Mouse (Mus musculus) hindbrain, embryonic 14.5 days (tissue): ENCODE measurements around the gene Rdh8. TPM values are rescaled to one million over a fixed set of nuclear protein-coding genes. Genes with fewer than 3 reads are reported as not detected.
A peak's percentile ranks its signal among the peaks of the same experiment; 100 is the strongest.

ENCODE experiments used
- ATAC-seq: fragments of 200-750 bp; cut with Nextera tagmentation; 2 replicates; pipeline ENCODE4 v1.8.0; 2017; ENCODE audit warnings: moderate number of reproducible peaks, mild to moderate bottlenecking, moderate TSS enrichment, moderate library complexity; ENCODE audit not compliant: low FRiP score
- DNase-seq: peaks from one replicate; pipeline ENCODE4 v3.0.0-alpha.2; 2015; ENCODE audit warnings: low spot score
- H3K27ac ChIP-seq: fragments of 300-500 bp; sonication (generic); 2 replicates; pipeline ENCODE4 v1.5.1; 2014; ENCODE audit warnings: mild to moderate bottlenecking, moderate library complexity
- H3K27me3 ChIP-seq: fragments of 300-500 bp; sonication (generic); 2 replicates; pipeline ENCODE4 v1.6.1; 2014; ENCODE audit warnings: mild to moderate bottlenecking, low read length, mixed read lengths; ENCODE audit not compliant: control insufficient read depth, insufficient read depth
- H3K36me3 ChIP-seq: fragments of 300-500 bp; sonication (generic); replicated peaks from 2 replicates; pipeline ENCODE4 v1.6.1; 2014; ENCODE audit not compliant: control insufficient read depth, insufficient read depth
- H3K4me1 ChIP-seq: fragments of 300-500 bp; sonication (generic); replicated peaks from 2 replicates; pipeline ENCODE4 v1.6.1; 2014; ENCODE audit warnings: antibody characterized with exemption, low read length, mixed read lengths; ENCODE audit not compliant: control insufficient read depth, insufficient read depth
- H3K4me2 ChIP-seq: fragments of 300-500 bp; sonication (generic); replicated peaks from 2 replicates; pipeline ENCODE4 v1.6.1; 2014; ENCODE audit warnings: mild to moderate bottlenecking, moderate library complexity
- H3K4me3 ChIP-seq: fragments of 300-500 bp; sonication (generic); replicated peaks from 2 replicates; pipeline ENCODE4 v1.5.1; 2014; ENCODE audit warnings: mild to moderate bottlenecking, low read length
- H3K9ac ChIP-seq: fragments of 300-500 bp; sonication (generic); 2 replicates; pipeline ENCODE4 v1.6.1; 2014
- H3K9me3 ChIP-seq: fragments of 300-500 bp; sonication (generic); 2 replicates; pipeline ENCODE4 v1.6.1; 2016; ENCODE audit warnings: low read length; ENCODE audit not compliant: control insufficient read depth
- WGBS: fragments of 180-500 bp; shearing (Covaris S2); extraction: QIAGEN DNeasy Blood & Tissue Kit; methylation state at CpG from one replicate; pipeline ENCODE4 v1.1.7; 2014; 5-methylcytosine and 5-hydroxymethylcytosine counted together
- polyA plus RNA-seq: library from polyadenylated mRNA; unstranded; fragments of >200 nt; fragmentation: Nextera tagmentation; extraction: Ambion mirVana; gene quantifications from 2 replicates; pipeline ENCODE4 v1.2.1, GENCODE M21; 2014

Gene Rdh8
- polyA plus RNA-seq: not detected in 2 replicates

DNA sequence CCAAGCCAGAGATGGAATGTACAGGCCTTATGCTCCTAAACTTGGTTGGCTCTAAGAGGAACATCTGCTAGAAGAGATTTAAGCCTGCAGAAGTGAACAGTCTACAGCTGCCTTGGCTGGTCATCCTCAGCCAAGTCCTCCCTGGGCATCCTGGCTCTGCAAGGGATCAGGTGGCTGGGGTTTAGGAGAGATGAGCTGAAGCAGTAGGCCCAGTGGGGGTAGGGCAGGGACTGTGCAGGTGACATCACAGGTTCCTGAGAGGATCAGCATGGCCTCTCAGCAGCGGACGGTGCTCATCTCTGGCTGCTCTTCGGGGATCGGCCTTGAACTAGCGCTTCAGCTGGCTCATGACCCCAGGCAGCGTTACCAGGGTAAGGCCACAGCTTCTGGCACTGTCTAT is at the start of gene Rdh8:
Gene Rdh8, plus strand, starts transcription at position 268 of the 400 bp plus-strand sequence.
- Histone ChIP-seq H3K4me1 (no peaks in the 10 kb centered on the region; the same call in 1 of the 2 replicates), H3K27me3 (peaks cover 3% of the 10 kb centered on the region), H3K36me3 (no peaks in the 10 kb centered on the region), H3K9ac (no peak within 1 kb of the TSS), H3K27ac (no peak within 1 kb of the TSS), H3K4me3 (no peak within 1 kb of the TSS), H3K9me3 (no peaks in the 10 kb centered on the region), H3K4me2 (no peak within 1 kb of the TSS)
- DNase-seq (no peak), ATAC-seq (no peak)
- 81% methylated on average over 6 of the region's 6 CpGs for WGBS

DNA sequence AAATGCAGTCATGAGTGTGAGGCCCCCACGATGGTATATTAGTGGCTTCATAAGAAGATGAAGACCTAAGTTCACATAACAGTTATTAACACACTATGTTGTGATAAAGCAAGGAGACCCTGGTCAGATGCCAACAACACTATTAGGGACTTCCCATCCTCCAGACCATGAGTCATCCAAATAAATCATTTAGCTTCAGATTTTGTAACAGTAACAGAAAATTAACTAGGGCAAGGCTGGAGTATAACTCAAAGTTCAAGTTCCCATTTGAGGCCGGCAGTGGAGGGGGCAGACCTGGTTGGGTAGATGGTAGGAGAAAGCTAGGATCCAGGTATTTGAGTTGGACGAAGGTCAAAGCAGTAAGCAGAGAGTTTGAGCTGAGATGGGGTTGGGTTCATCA is 37.0 kb upstream of the Rdh8 start:
- Histone ChIP-seq H3K4me1 (no peaks in the 10 kb centered on the region), H3K4me3 (no peak overlapping the region), H3K36me3 (no peaks in the 10 kb centered on the region), H3K4me2 (no peak overlapping the region), H3K9me3 (0 out of 2 replicates have a peak, but pooled peaks cover 6% of the 10 kb centered on the region), H3K9ac (no peak overlapping the region), H3K27me3 (no peaks in the 10 kb centered on the region), H3K27ac (no peak overlapping the region)
- ATAC-seq: no peak
- DNase-seq: no peak
- WGBS: 83% methylated on average over 3 of the region's 3 CpGs

DNA sequence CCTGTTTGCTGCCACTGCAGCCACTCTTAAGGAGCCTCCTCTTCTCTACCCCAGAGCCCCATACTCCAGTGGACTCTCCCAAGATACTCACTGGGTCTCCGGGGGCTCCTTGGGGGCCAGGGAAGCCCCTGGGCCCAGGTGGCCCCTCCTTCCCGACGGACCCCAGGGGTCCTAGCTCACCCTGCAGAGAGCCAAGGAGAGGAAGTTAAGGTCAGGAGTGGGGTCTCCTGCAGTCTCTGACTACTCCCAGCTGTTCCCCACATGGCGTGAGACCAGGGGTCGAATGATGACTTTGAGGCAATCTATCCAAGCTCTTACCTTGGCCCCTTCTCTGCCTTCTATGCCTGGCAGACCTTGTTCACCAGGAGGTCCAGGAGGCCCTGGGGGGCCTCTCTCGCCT is 33.2 kb upstream of the Rdh8 start:
- H3K4me3 ChIP-seq: no peak overlapping the region
- 0 out of 2 replicates have a peak, but pooled peaks cover 6% of the 10 kb centered on the region for H3K9me3 ChIP-seq
- no peak overlapping the region for H3K4me2 ChIP-seq
- WGBS: 83% methylated on average over 6 of the region's 6 CpGs
- no peak overlapping the region for H3K27ac ChIP-seq
- DNase-seq (no peak), ATAC-seq (no peak)
- no peaks in the 10 kb centered on the region for H3K27me3 ChIP-seq
- H3K36me3 ChIP-seq: no peaks in the 10 kb centered on the region
- H3K4me1 ChIP-seq: no peaks in the 10 kb centered on the region
- no peak overlapping the region for H3K9ac ChIP-seq

DNA sequence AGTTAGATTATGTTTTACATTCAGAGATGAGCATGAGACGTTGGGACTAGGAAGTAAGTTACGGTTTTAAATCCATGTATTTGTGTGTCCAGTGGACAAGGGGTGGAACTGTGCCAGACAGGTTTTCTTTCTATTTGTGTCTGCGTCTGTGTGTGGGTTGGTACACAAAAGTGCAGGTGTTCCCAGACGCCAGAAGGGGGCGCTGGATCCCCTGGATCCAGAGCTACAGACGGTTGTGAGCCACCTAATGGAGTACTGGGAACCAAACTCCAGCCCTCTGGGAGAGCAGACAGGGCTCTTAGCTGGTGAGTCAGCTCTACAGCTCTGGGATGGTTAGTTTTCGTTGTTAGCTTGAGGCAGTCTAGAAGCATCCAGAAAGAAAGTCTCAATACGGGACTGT is 30.3 kb upstream of the Rdh8 start:
- no peak for DNase-seq
- no peak overlapping the region for H3K4me2 ChIP-seq
- no peaks in the 10 kb centered on the region for H3K27me3 ChIP-seq
- ATAC-seq: no peak
- no peaks in the 10 kb centered on the region for H3K9me3 ChIP-seq
- H3K36me3 ChIP-seq: no peaks in the 10 kb centered on the region
- no peak overlapping the region for H3K4me3 ChIP-seq
- no peak overlapping the region for H3K27ac ChIP-seq
- WGBS: 82% methylated on average over 8 of the region's 8 CpGs
- H3K9ac ChIP-seq: no peak overlapping the region
- H3K4me1 ChIP-seq: no peaks in the 10 kb centered on the region

DNA sequence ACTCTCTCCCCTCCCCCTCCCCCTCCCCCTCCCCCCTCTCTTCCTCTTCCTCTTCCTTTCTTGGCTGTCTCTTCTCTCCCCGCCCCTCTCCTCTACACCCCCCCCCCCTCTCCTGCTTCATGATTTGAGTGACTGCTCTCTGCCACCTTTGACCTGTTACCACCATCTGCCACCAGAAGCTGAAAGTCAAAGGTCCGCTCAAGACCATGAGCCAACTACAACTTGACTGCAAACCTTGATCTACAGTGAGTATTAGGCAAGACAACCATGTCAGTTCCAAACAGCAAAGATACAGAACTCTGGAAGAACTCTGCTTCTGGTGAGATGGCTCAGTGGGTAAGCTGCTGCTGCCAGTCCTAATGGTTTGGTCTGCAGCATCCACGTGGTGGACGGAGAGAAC is 28.7 kb upstream of the Rdh8 start:
- WGBS: 71% methylated on average over 4 of the region's 4 CpGs
- H3K27me3 ChIP-seq: no peaks in the 10 kb centered on the region
- no peak overlapping the region for H3K27ac ChIP-seq
- no peak overlapping the region for H3K4me3 ChIP-seq
- H3K4me1 ChIP-seq: no peaks in the 10 kb centered on the region
- DNase-seq (no peak), ATAC-seq (no peak)
- H3K9me3 ChIP-seq: no peaks in the 10 kb centered on the region
- no peaks in the 10 kb centered on the region for H3K36me3 ChIP-seq
- no peak overlapping the region for H3K9ac ChIP-seq
- no peak overlapping the region for H3K4me2 ChIP-seq

DNA sequence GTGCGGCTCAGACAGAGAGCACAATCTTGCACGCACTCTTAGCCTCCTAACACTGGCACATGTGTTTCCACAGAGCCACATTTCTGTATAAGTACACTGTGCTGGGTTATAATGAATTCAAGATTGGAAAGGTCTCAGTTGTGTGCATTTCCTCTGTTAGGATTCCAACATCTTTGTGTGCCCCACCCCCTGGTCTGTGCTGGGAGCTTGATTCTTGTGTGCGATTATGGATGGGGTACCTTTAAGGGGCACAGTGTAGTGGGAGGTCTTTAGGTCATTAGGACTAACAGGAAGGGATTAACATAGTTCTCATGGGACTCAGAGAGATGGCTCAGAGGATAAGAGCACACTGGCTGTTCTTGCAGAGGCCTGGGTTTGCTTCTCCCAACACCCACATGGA is 28.0 kb upstream of the Rdh8 start:
- Histone ChIP-seq H3K4me3 (no peak overlapping the region), H3K27ac (no peak overlapping the region), H3K9ac (no peak overlapping the region), H3K27me3 (no peaks in the 10 kb centered on the region), H3K36me3 (no peaks in the 10 kb centered on the region), H3K9me3 (no peaks in the 10 kb centered on the region), H3K4me2 (no peak overlapping the region), H3K4me1 (no peaks in the 10 kb centered on the region)
- 73% methylated on average over 3 of the region's 3 CpGs for WGBS
- no peak for ATAC-seq
- no peak for DNase-seq

DNA sequence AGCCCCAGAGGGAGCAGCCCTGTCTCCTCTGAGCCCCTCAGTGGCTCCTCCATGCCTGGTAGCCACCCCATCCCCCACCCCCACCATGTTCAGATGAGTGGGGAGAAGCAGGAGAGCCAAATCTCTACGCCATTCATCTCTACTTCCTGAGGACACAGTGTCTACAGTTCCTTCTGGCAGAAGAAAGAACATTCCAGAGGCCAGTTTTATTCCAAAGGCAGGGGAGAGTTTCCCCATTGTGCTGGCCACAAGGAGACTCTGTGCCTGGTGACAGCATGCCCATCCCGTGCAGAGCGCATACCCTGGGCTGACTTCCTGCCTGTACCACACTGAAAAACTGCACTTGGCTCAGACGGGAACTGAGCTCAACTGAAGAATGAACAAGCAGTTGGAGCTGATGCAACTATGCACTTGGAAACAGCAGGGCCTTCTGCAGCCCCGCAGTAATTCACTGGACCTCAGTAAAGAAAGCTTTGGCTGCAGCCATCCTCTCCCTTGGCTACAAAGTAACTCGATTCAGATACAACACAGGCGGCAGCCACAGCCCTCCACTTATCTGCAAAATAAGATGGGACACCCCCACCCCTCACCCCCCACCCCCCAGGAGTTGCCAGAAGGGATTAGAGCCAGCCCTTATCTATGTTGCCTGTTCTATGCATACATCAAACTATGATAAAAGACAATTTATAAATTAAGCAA is 24.0 kb upstream of the Rdh8 start:
- peak; percentile 92 for ATAC-seq
- no peak overlapping the region for H3K4me2 ChIP-seq
- H3K9me3 ChIP-seq: no peaks in the 10 kb centered on the region
- H3K36me3 ChIP-seq: no peaks in the 10 kb centered on the region
- no peak overlapping the region for H3K9ac ChIP-seq
- peak; percentile 51 for DNase-seq
- H3K4me1 ChIP-seq: no peaks in the 10 kb centered on the region
- H3K4me3 ChIP-seq: no peak overlapping the region
- 43% methylated on average over 7 of the region's 7 CpGs for WGBS
- no peaks in the 10 kb centered on the region for H3K27me3 ChIP-seq
- peak overlapping the region; percentile 82 for H3K27ac ChIP-seq

DNA sequence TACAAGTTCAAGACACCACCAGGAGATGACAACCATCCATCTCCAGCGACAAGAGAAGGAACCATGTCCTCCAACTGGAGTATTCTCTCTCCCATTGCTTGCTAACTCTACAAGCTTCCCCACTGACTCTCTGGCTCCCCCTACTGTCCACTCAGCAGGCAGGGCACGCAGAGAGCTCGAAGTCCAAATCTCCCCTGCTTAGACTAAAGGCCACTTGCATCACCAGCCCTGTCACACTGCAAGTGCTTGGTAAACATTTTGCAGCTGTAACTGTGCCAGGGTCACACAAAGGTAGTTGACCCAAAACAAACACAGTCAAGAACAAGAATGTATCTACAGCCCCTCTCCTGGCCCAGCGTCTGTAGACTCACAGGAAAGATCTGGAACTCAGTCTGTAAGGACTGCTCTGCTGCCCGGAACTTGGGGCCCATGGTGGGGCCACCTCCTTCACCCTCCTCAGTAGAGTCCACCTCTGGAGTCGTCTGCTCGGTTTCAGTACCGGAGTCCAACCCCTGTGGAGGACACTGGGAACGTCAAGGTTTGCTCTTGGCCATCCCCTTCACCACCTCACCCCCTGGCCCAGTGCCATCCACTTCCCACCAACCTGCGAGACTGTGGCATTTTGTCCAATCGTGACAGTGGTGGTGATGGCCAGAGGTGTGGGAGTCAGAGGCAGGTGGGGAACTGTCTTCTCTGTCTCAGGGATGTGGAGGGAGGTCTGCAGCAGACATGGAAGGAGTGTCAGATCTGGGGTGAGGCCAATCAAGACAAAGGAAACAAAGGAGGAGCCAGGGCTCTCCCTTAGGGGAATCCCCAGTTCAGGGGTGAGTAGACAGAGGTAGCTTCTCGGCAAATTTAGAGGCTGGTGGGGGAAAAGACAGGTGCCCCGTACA is 13.8 kb upstream of the Rdh8 start:
- H3K4me1 ChIP-seq: no peaks in the 10 kb centered on the region
- no peak overlapping the region for H3K4me2 ChIP-seq
- H3K27ac ChIP-seq: no peak overlapping the region
- H3K36me3 ChIP-seq: no peaks in the 10 kb centered on the region
- no peak for DNase-seq
- no peak overlapping the region for H3K9ac ChIP-seq
- no peak for ATAC-seq
- no peak overlapping the region for H3K4me3 ChIP-seq
- H3K9me3 ChIP-seq: peaks cover 9% of the 10 kb centered on the region; the same call in 1 of the 2 replicates
- H3K27me3 ChIP-seq: no peaks in the 10 kb centered on the region
- 79% methylated on average over 13 of the region's 13 CpGs for WGBS

DNA sequence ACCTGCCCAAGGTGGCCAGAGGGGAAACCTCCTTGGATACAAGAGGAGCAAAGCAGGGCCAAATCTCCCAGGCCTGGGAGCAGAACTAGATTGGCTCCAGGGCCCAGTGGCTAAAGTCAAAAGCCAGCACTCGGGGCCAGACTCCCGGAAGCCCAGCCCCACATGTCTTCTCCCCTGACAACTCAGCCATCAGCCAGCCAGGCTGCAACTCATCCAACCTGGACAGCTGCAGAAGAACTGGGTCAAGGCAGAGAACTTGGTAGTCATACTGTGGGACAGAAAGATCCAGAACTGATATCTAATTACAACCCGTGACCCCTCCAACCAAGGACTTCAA is 13.2 kb upstream of the Rdh8 start:
- 90% methylated on average over 3 of the region's 3 CpGs for WGBS
- H3K4me2 ChIP-seq: no peak overlapping the region
- H3K27me3 ChIP-seq: no peaks in the 10 kb centered on the region
- ATAC-seq: no peak
- no peak for DNase-seq
- H3K27ac ChIP-seq: no peak overlapping the region
- no peak overlapping the region for H3K4me3 ChIP-seq
- no peaks in the 10 kb centered on the region for H3K4me1 ChIP-seq
- no peak overlapping the region for H3K9ac ChIP-seq
- H3K9me3 ChIP-seq: peaks cover 9% of the 10 kb centered on the region; the same call in 1 of the 2 replicates
- no peaks in the 10 kb centered on the region for H3K36me3 ChIP-seq
